Mouse (Mus musculus): ENCODE measurements at regions not wholly inside any gene's neighbourhood (a gene's known extent, or its start where the extent isn't known, plus 50 kb on each side); places are given as distances from the start of the nearest gene placed in this dataset.

- DNase-seq (ENCODE audit: low spot score): no peak
Measured at GRCm38 (mm10) chr2:106083801-106084800, 80.8 kb upstream of the Dnajc24 start.

GRCm38 (mm10) chr2:106083001-106083400, 79.7 kb upstream of the Dnajc24 start:
- no peak for DNase-seq (ENCODE audit: low spot score)

DNA sequence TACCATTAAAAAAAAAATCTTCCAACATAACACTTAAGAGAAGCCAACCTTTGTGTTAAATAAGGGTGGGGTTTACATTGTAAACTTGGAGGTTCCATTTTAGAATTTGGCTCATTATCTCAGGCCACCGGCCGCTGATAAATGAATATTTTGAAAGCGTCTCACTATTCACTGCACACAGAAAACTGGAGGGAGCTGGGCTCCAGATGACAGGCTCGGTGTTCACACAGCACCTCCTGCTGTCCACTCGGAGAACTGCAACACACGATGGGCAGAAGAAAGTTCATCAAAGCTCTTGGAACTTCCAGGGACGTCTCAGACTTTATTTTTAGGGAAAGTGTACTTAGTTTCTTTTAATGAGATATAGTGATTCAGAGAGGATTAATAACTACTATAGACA, 78.6 kb upstream of the Dnajc24 start:
- peak; percentile 43 for DNase-seq (ENCODE audit: low spot score)

DNA sequence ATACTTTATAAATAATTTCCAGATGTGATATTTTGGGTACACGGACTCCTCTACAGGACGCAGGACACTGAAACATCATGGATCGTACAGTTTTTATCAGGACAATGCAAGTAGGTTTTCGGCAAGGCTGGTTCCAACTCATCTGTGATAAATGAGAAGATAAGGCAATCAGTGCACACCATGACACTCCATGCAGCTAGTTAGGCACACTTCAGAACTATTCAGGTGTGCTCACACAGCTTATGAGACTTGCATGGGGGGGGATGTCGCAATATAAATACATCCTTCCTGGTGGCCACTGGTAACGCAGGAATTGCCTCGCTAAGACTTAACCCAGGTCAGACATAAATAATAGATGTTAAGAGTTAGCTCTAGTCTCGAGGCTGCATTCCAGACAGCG, 77.3 kb upstream of the Dnajc24 start:
- no peak for DNase-seq (ENCODE audit: low spot score)

- DNase-seq (ENCODE audit: low spot score): no peak
Measured at GRCm38 (mm10) chr2:106078591-106078990, 75.2 kb upstream of the Dnajc24 start.

- DNase-seq (ENCODE audit: low spot score): no peak
Measured at GRCm38 (mm10) chr2:106074441-106074840, 71.1 kb upstream of the Dnajc24 start.

GRCm38 (mm10) chr2:106064316-106064715, 61.0 kb upstream of the Dnajc24 start:
- DNase-seq (ENCODE audit: low spot score): no peak
